Mouse (Mus musculus) small intestine, adult 2 months (tissue): ENCODE results near the gene Pnpo.

Experiments used
- CTCF ChIP-seq: fragments of 200-500 bp; IDR thresholded peaks from 2 replicates; pipeline ENCODE4 v1.5.1; 2012; ENCODE audit warnings: low read depth, mild to moderate bottlenecking, control low read depth, inconsistent platforms, low read length, moderate library complexity, mixed read lengths; ENCODE audit not compliant: insufficient replicate concordance, insufficient read length; ENCODE audit errors: extremely low read depth
- POLR2A ChIP-seq: fragments of 200-500 bp; IDR thresholded peaks from 2 replicates; pipeline ENCODE4 v1.6.1; 2012; ENCODE audit warnings: low read depth, mild to moderate bottlenecking, control low read depth, inconsistent platforms, low read length, moderate library complexity

GRCm38 (mm10) chr11:96919003-96919402 lies 24.8 kb downstream of the Pnpo start:
- TF ChIP-seq POLR2A (no peak), CTCF (no peak)
